Mouse (Mus musculus) liver, embryonic 16.5 days (tissue): ENCODE data around the gene Rdx. TPM values are rescaled to one million over a fixed set of nuclear protein-coding genes. Genes with fewer than 3 reads are reported as not detected.

Experiments
- ATAC-seq: fragments of 200-750 bp; cut with Nextera tagmentation; 2 replicates; pipeline ENCODE4 v1.8.0; 2017; ENCODE audit warnings: low read depth, mild to moderate bottlenecking, moderate number of reproducible peaks, moderate library complexity
- H3K27ac ChIP-seq: fragments of 300-500 bp; sonication (generic); 2 replicates; pipeline ENCODE4 v1.5.1; 2014; ENCODE audit warnings: mild to moderate bottlenecking, low read length
- H3K27me3 ChIP-seq: fragments of 300-500 bp; sonication (generic); 2 replicates; pipeline ENCODE4 v1.6.1; 2014; ENCODE audit warnings: low read depth, low read length, mixed read lengths; ENCODE audit not compliant: control insufficient read depth, insufficient read depth
- H3K36me3 ChIP-seq: fragments of 300-500 bp; sonication (generic); 2 replicates; pipeline ENCODE4 v1.6.1; 2014; ENCODE audit warnings: mild to moderate bottlenecking; ENCODE audit not compliant: control insufficient read depth, insufficient read depth
- H3K4me1 ChIP-seq: fragments of 300-500 bp; sonication (generic); 2 replicates; pipeline ENCODE4 v1.6.1; 2014; ENCODE audit warnings: low read depth, low read length, mixed read lengths; ENCODE audit not compliant: control insufficient read depth
- H3K4me2 ChIP-seq: fragments of 300-500 bp; sonication (generic); 2 replicates; pipeline ENCODE4 v1.6.1; 2014; ENCODE audit warnings: low read depth, low read length, mixed read lengths
- H3K4me3 ChIP-seq: fragments of 300-500 bp; sonication (generic); 2 replicates; pipeline ENCODE4 v1.5.1; 2014; ENCODE audit warnings: low read depth, mild to moderate bottlenecking, low read length
- H3K9ac ChIP-seq: fragments of 300-500 bp; sonication (generic); 2 replicates; pipeline ENCODE4 v1.6.1; 2014; ENCODE audit warnings: low read depth, low read length
- H3K9me3 ChIP-seq: fragments of 300-500 bp; sonication (generic); replicated peaks from 2 replicates; pipeline ENCODE4 v1.6.1; 2016; ENCODE audit warnings: low read length; ENCODE audit not compliant: control insufficient read depth
- WGBS: fragments of 180-500 bp; shearing (Covaris S2); extraction: QIAGEN DNeasy Blood & Tissue Kit; methylation state at CpG from one replicate; pipeline ENCODE4 v1.1.7; 2014; ENCODE audit not compliant: insufficient replicate concordance; 5-methylcytosine and 5-hydroxymethylcytosine counted together
- polyA plus RNA-seq: library from polyadenylated mRNA; unstranded; fragments of >200 nt; fragmentation: Nextera tagmentation; extraction: Ambion mirVana; gene quantifications from 2 replicates; pipeline ENCODE4 v1.2.1, GENCODE M21; 2015

The Rdx gene
- polyA plus RNA-seq, 1 experiment from 2014 or later = 54.9 TPM

- H3K36me3 ChIP-seq = peaks cover 45% of the 10 kb centered on the region
Measured at GRCm38 (mm10) chr9:52077692-52078091, 30.7 kb downstream of the Rdx start.

GRCm38 (mm10) chr9:52081979-52082378, 35.0 kb downstream of the Rdx start:
- Histone ChIP-seq H3K36me3 (peaks cover 37% of the 10 kb centered on the region), H3K27ac (no peak overlapping the region), H3K4me2 (no peak overlapping the region), H3K9ac (no peak overlapping the region), H3K27me3 (no peaks in the 10 kb centered on the region), H3K9me3 (no peaks in the 10 kb centered on the region), H3K4me1 (no peaks in the 10 kb centered on the region), H3K4me3 (no peak overlapping the region)
- no peak for ATAC-seq
- 71% methylated on average over 2 of the region's 2 CpGs for WGBS

More at GRCm38 (mm10) chr9:52077692-52078091, 30.7 kb downstream of the Rdx start:
- H3K9me3 ChIP-seq = no peaks in the 10 kb centered on the region
- 62% methylated on average over 1 of the region's 1 CpGs for WGBS
- H3K4me1 ChIP-seq = no peaks in the 10 kb centered on the region
- H3K4me2 ChIP-seq = no peak overlapping the region
- no peak overlapping the region for H3K9ac ChIP-seq
- H3K4me3 ChIP-seq = no peak overlapping the region
- no peaks in the 10 kb centered on the region for H3K27me3 ChIP-seq
- no peak for ATAC-seq
- no peak overlapping the region for H3K27ac ChIP-seq

GRCm38 (mm10) chr9:52082414-52082813, 35.4 kb downstream of the Rdx start:
- Histone ChIP-seq H3K4me1 (no peaks in the 10 kb centered on the region), H3K9ac (no peak overlapping the region), H3K4me3 (no peak overlapping the region), H3K36me3 (peaks cover 42% of the 10 kb centered on the region), H3K27me3 (no peaks in the 10 kb centered on the region), H3K4me2 (no peak overlapping the region), H3K27ac (no peak overlapping the region), H3K9me3 (no peaks in the 10 kb centered on the region)
- ATAC-seq = no peak
- 78% methylated on average over 4 of the region's 4 CpGs for WGBS

GRCm38 (mm10) chr9:52091752-52092151, 44.8 kb downstream of the Rdx start:
- Histone ChIP-seq H3K27me3 (no peaks in the 10 kb centered on the region), H3K4me3 (no peak overlapping the region), H3K4me1 (no peaks in the 10 kb centered on the region), H3K36me3 (peaks cover 19% of the 10 kb centered on the region), H3K27ac (no peak overlapping the region), H3K9me3 (no peaks in the 10 kb centered on the region), H3K9ac (no peak overlapping the region), H3K4me2 (no peak overlapping the region)
- 77% methylated on average over 9 of the region's 9 CpGs for WGBS
- peak; percentile 21; the same call in 1 of the 2 replicates for ATAC-seq

GRCm38 (mm10) chr9:52092311-52092710, 45.3 kb downstream of the Rdx start:
- 63% methylated on average over 5 of the region's 5 CpGs for WGBS
- Histone ChIP-seq H3K4me3 (no peak overlapping the region), H3K4me1 (no peaks in the 10 kb centered on the region), H3K4me2 (no peak overlapping the region), H3K9ac (no peak overlapping the region), H3K27me3 (no peaks in the 10 kb centered on the region), H3K36me3 (peaks cover 14% of the 10 kb centered on the region), H3K27ac (no peak overlapping the region), H3K9me3 (no peaks in the 10 kb centered on the region)
- ATAC-seq = no peak

- no peak overlapping the region for H3K27ac ChIP-seq
- no peaks in the 10 kb centered on the region for H3K4me1 ChIP-seq
- peaks cover 9% of the 10 kb centered on the region for H3K36me3 ChIP-seq
- WGBS = 27% methylated on average over 8 of the region's 8 CpGs
- H3K4me2 ChIP-seq = no peak overlapping the region
- H3K9me3 ChIP-seq = no peaks in the 10 kb centered on the region
- peak; percentile 41 for ATAC-seq
- no peak overlapping the region for H3K4me3 ChIP-seq
- H3K9ac ChIP-seq = no peak overlapping the region
- no peaks in the 10 kb centered on the region for H3K27me3 ChIP-seq
Measured at GRCm38 (mm10) chr9:52093108-52093507, 46.1 kb downstream of the Rdx start.

- Histone ChIP-seq H3K9me3 (no peaks in the 10 kb centered on the region), H3K27ac (no peak overlapping the region), H3K4me2 (no peak overlapping the region), H3K36me3 (peaks cover 6% of the 10 kb centered on the region), H3K4me3 (no peak overlapping the region), H3K27me3 (no peaks in the 10 kb centered on the region), H3K4me1 (no peaks in the 10 kb centered on the region), H3K9ac (no peak overlapping the region)
- no peak for ATAC-seq
- WGBS = 68% methylated on average over 5 of the region's 5 CpGs
Measured at GRCm38 (mm10) chr9:52094016-52094415, 47.0 kb downstream of the Rdx start.

GRCm38 (mm10) chr9:52094471-52094980, 47.6 kb downstream of the Rdx start:
- Histone ChIP-seq H3K27me3 (no peaks in the 10 kb centered on the region), H3K9ac (no peak overlapping the region), H3K27ac (no peak overlapping the region), H3K9me3 (no peaks in the 10 kb centered on the region), H3K4me1 (no peaks in the 10 kb centered on the region), H3K36me3 (peaks cover 3% of the 10 kb centered on the region), H3K4me3 (no peak overlapping the region), H3K4me2 (no peak overlapping the region)
- 67% methylated on average over 10 of the region's 10 CpGs for WGBS
- no peak for ATAC-seq

GRCm38 (mm10) chr9:52095666-52096065, 48.7 kb downstream of the Rdx start:
- Histone ChIP-seq H3K9me3 (no peaks in the 10 kb centered on the region), H3K27me3 (no peaks in the 10 kb centered on the region), H3K36me3 (no peaks in the 10 kb centered on the region), H3K27ac (no peak overlapping the region), H3K4me2 (no peak overlapping the region), H3K4me1 (no peaks in the 10 kb centered on the region), H3K4me3 (no peak overlapping the region), H3K9ac (no peak overlapping the region)
- 32% methylated on average over 3 of the region's 3 CpGs for WGBS
- ATAC-seq = no peak
